Mouse (Mus musculus) forebrain, embryonic 15.5 days (tissue): ENCODE results near the gene Mbnl2. TPM values are rescaled to one million over a fixed set of nuclear protein-coding genes. Genes with fewer than 3 reads are reported as not detected.

Experiments
- ATAC-seq: fragments of 200-750 bp; cut with Nextera tagmentation; replicated peaks from 2 replicates; pipeline ENCODE4 v1.8.0; 2017; ENCODE audit warnings: mild to moderate bottlenecking, moderate TSS enrichment, moderate library complexity
- H3K27ac ChIP-seq: fragments of 300-500 bp; sonication (generic); replicated peaks from 2 replicates; pipeline ENCODE4 v1.5.1; 2015; ENCODE audit warnings: mild to moderate bottlenecking, inconsistent platforms
- H3K27me3 ChIP-seq: fragments of 300-500 bp; sonication (generic); 2 replicates; pipeline ENCODE4 v1.6.1; 2015; ENCODE audit warnings: inconsistent platforms
- H3K36me3 ChIP-seq: fragments of 300-500 bp; sonication (generic); 2 replicates; pipeline ENCODE4 v1.6.1; 2015; ENCODE audit warnings: mild to moderate bottlenecking, inconsistent platforms
- H3K4me1 ChIP-seq: fragments of 300-500 bp; sonication (generic); 2 replicates; pipeline ENCODE4 v1.6.1; 2015; ENCODE audit warnings: inconsistent platforms
- H3K4me2 ChIP-seq: fragments of 300-500 bp; sonication (generic); replicated peaks from 2 replicates; pipeline ENCODE4 v1.6.1; 2015; ENCODE audit warnings: mild to moderate bottlenecking, inconsistent platforms
- H3K4me3 ChIP-seq: fragments of 300-500 bp; sonication (generic); 2 replicates; pipeline ENCODE4 v1.5.1; 2015; ENCODE audit warnings: mild to moderate bottlenecking, inconsistent platforms
- H3K9ac ChIP-seq: fragments of 300-500 bp; sonication (generic); replicated peaks from 2 replicates; pipeline ENCODE4 v1.6.1; 2015; ENCODE audit warnings: mild to moderate bottlenecking, inconsistent platforms
- H3K9me3 ChIP-seq: fragments of 300-500 bp; sonication (generic); 2 replicates; pipeline ENCODE4 v1.6.1; 2016; ENCODE audit warnings: inconsistent platforms
- WGBS: fragments of 180-500 bp; shearing (Covaris S2); methylation state at CpG from one replicate; pipeline ENCODE4 v1.1.7; 2015; ENCODE audit warnings: mixed read lengths; 5-methylcytosine and 5-hydroxymethylcytosine counted together
- polyA plus RNA-seq: library from polyadenylated mRNA; unstranded; fragments of >200 nt; fragmentation: Nextera tagmentation; extraction: Ambion mirVana; gene quantifications from 2 replicates; pipeline ENCODE4 v1.2.1, GENCODE M21; 2015

Mbnl2 gene
- polyA plus RNA-seq, 1 experiment from 2014 or later = 22.2 TPM

DNA sequence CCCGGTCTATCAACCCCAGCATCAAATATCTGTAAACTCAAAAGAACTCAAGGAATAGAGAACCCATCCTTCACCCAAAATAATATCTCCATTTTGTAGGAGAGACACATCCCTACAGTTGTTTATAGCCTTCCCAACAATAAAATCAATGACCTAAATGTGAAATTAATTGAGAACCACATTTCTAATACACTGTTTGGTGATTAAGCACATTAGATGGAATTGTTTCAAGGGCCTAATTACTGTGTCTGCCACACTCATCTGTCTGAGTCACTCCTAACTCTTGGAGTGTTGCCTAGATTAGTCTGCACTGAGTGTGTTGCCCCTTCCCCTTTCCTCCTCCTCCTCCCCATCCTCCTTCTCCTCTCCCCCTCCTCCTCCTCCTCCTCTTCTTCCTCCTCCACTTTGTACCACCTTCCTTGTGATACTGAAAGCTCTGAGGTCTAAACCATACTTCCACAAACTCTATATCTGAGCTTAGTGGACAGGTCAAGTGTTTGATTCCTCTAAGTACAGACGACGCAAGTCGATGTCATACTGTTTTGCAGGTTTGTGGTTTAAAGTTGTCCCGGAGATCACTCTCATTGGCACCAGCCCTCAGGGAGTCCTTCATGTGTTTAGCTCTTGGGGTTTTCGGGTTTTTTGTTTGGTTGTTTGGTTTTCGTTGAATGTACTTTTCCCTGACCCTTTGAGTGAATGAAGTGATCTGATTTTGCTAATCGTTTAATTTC lies 48.8 kb downstream of the Mbnl2 start:
- H3K27me3 ChIP-seq = no peaks in the 10 kb centered on the region
- no peak overlapping the region for H3K4me3 ChIP-seq
- H3K4me1 ChIP-seq = 0 out of 2 replicates have a peak, but pooled peaks cover 3% of the 10 kb centered on the region
- H3K27ac ChIP-seq = no peak overlapping the region
- WGBS = 93% methylated on average over 8 of the region's 8 CpGs
- H3K9ac ChIP-seq = no peak overlapping the region
- no peak for ATAC-seq
- H3K4me2 ChIP-seq = no peak overlapping the region
- H3K9me3 ChIP-seq = no peaks in the 10 kb centered on the region
- H3K36me3 ChIP-seq = no peaks in the 10 kb centered on the region

DNA sequence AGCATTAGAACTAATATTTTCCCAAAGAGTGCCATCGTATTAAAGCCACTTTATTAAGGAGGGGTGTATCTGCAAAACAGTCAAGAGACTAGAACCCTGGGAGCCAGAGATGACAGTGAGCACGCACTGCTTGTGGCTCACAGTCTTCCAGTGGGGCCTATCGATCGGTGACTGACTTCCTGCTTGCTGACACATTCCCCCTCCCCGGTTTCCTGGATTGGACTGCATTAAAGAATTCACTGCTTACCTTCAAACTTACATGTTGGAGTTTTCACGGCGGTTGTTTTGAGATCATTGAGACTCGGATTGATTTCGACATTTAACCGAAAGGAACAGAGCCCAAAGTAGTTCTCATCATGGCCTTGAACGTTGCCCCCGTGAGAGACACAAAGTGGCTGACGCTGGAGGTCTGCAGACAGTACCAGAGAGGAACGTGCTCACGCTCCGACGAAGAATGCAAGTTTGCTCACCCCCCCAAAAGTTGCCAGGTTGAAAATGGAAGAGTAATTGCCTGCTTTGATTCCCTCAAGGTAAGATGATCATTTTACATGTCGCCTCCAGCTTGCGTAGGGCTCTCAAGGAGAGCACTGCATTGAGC lies 49.5 kb downstream of the Mbnl2 start:
- no peaks in the 10 kb centered on the region for H3K9me3 ChIP-seq
- ATAC-seq = no peak
- H3K27ac ChIP-seq = no peak overlapping the region
- H3K4me2 ChIP-seq = no peak overlapping the region
- no peak overlapping the region for H3K9ac ChIP-seq
- no peaks in the 10 kb centered on the region for H3K36me3 ChIP-seq
- no peak overlapping the region for H3K4me3 ChIP-seq
- no peaks in the 10 kb centered on the region for H3K27me3 ChIP-seq
- WGBS = 93% methylated on average over 19 of the region's 19 CpGs
- H3K4me1 ChIP-seq = no peaks in the 10 kb centered on the region

DNA sequence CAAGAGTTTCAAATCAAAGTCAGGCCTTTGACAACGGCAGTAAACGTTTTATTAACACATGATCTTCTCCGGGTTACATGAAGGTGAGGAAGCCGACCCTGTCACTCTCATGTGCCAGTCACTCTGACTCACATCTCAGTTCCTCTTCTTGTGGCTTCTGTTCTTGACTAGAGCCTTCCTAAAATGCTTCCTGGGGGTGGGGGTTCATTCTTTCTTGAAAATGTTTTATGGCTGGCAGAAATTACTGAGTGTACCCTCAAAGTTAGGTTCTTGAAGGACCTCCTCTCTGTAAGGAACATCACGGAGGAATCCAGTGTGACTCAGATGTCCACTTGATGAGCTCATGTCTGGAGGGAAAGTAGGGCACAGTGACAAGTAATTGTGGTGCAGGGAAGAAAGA lies 50.2 kb downstream of the Mbnl2 start:
- Histone ChIP-seq H3K4me2 (no peak overlapping the region), H3K27ac (no peak overlapping the region), H3K36me3 (no peaks in the 10 kb centered on the region), H3K27me3 (no peaks in the 10 kb centered on the region), H3K9ac (no peak overlapping the region), H3K4me3 (no peak overlapping the region), H3K9me3 (no peaks in the 10 kb centered on the region), H3K4me1 (peaks cover 5% of the 10 kb centered on the region; the same call in 1 of the 2 replicates)
- WGBS = 93% methylated on average over 5 of the region's 5 CpGs
- ATAC-seq = no peak

DNA sequence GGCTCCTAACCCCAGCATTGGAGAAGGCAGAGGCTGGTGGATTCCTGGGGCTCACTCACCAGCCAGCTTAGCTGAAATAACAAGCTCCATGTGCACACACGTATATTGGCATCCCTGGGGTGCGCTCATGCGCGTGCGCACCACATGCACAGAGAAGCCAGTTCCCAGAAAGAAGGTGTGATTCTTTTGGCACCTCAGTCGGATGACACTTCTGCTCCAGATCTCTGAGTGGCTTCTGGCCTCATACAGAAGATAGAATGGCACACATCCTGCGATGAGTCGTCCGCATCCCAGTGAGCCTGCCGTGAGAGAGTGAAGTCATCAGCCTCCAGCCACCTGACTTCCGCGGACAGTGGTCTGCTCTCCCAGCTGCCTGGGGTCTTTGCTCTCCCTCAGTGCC lies 55.0 kb downstream of the Mbnl2 start:
- no peaks in the 10 kb centered on the region for H3K9me3 ChIP-seq
- H3K27me3 ChIP-seq = no peaks in the 10 kb centered on the region
- H3K4me3 ChIP-seq = no peak overlapping the region
- peaks cover 9% of the 10 kb centered on the region; the same call in 1 of the 2 replicates for H3K4me1 ChIP-seq
- H3K9ac ChIP-seq = no peak overlapping the region
- no peaks in the 10 kb centered on the region for H3K36me3 ChIP-seq
- H3K27ac ChIP-seq = no peak overlapping the region
- 65% methylated on average over 12 of the region's 12 CpGs for WGBS
- H3K4me2 ChIP-seq = no peak overlapping the region
- ATAC-seq = peak; percentile 44; the same call in 1 of the 2 replicates

DNA sequence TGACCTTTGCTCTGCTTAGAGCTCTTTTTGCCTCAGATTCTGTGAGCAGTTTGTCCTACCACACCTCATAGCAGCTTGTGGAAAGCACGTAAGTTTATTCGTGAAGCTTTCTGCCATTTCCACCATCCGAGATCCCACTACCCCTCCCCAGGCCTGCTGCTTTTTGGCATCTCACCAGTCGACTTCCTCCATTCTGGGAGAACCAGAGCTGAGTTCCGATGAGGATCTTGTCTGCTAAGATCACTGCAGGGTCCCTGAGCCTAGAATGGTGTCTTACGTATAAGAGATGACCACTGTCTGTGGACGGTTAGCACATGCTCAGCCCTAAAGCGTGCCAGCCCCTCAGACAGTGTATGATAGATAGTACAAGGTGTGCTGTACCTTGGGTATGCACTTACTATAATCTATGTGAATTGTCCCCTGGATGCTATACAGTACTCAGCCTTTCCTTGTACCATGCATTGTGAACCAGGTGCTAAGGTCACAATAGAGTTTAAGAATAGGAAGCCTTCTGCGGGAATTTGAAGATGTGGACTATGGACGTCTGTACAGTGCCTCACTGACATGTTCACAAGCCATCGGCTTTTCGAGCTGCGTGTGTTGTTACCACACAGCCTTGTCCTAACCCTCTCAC lies 55.5 kb downstream of the Mbnl2 start:
- WGBS = 87% methylated on average over 13 of the region's 13 CpGs
- H3K4me1 ChIP-seq = peaks cover 9% of the 10 kb centered on the region; the same call in 1 of the 2 replicates

DNA sequence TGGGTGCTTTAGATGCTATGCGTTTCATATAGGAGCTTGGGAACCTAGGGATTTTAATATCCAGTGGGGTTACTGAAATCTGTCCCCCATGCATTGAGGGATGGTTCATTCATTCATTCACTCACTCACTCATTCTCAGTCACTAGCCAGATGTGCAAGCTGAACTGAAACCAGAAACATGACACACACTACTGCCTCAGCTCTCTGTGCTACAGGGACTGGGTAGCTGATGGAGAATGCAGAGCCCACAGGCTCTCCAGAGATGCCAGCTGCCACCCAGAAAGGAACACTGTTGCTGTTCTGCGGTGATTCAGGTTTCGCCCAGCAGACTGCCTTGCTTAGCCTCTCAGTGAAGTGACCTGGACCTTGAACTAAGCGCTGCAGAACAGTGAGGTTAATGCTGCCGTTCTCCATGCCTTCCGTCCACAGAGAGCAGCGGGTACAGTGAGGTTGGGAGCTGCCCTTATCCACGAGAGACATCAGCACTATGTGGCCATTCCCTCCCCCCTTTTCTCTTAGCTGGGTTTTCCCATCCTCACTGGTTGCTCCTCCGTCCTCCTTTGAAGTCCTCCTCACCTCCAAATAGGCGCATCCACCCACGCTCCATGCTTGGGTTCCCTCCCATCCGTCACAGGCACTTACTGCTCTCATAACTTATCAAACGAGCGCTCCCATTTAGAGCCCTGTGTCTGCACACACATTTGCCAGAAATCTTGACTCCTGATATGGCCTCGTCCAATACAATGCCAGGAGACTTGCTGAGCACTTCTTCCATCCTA lies 58.2 kb downstream of the Mbnl2 start:
- Histone ChIP-seq H3K27me3 (no peaks in the 10 kb centered on the region), H3K4me1 (peaks cover 24% of the 10 kb centered on the region), H3K9ac (no peak overlapping the region), H3K4me3 (no peak overlapping the region), H3K9me3 (no peaks in the 10 kb centered on the region), H3K36me3 (no peaks in the 10 kb centered on the region), H3K27ac (no peak overlapping the region), H3K4me2 (no peak overlapping the region)
- WGBS = 87% methylated on average over 15 of the region's 15 CpGs
- ATAC-seq = no peak

More for the DNA sequence above, 55.5 kb downstream of the Mbnl2 start:
- Histone ChIP-seq H3K9ac (no peak overlapping the region), H3K9me3 (no peaks in the 10 kb centered on the region), H3K36me3 (no peaks in the 10 kb centered on the region), H3K4me2 (no peak overlapping the region), H3K4me3 (no peak overlapping the region), H3K27ac (no peak overlapping the region), H3K27me3 (no peaks in the 10 kb centered on the region)
- peak; percentile 33 for ATAC-seq

DNA sequence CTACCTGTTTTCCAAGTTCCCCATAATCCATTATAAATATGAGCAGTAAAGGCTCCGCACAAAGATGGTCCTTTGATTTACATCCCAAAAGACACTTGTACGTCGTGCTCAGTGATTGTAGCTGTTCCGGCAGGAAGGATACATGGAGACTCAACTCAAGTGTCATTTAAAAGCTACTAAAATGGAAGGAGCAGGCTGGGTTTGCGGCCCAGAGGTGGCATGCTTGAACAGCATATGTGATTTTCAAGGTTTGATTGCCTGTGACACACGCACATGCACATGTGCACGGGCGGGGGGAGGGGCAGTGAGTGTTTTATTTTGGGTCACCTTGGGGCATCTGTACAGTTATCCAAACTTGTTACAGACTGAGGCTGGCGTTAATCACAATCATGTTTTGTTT lies 59.9 kb downstream of the Mbnl2 start:
- ATAC-seq = no peak
- Histone ChIP-seq H3K9me3 (no peaks in the 10 kb centered on the region), H3K9ac (no peak overlapping the region), H3K36me3 (no peaks in the 10 kb centered on the region), H3K4me1 (peaks cover 22% of the 10 kb centered on the region), H3K4me2 (no peak overlapping the region), H3K4me3 (no peak overlapping the region), H3K27me3 (no peaks in the 10 kb centered on the region), H3K27ac (no peak overlapping the region)
- 84% methylated on average over 9 of the region's 9 CpGs for WGBS

DNA sequence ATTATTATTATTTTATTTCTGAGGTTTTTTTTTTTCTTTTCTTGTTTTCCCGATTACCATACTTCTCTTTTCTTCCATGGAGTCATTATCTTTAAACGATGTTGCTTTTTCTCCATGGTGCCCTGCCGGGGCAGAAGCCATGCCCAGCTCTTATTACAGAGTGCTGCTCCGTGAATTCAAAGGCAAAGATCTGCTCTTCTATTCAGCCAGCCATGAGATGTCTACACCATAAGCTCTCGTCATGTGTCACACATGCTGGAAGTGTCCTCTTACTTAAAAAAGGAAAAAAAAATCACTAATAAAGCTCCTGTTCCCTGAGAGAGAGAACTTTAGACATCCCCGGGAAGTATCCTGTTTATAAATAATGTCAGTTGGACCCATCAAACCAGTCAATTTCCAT lies 60.4 kb downstream of the Mbnl2 start:
- no peaks in the 10 kb centered on the region for H3K9me3 ChIP-seq
- H3K27ac ChIP-seq = no peak overlapping the region
- H3K27me3 ChIP-seq = no peaks in the 10 kb centered on the region
- H3K9ac ChIP-seq = no peak overlapping the region
- no peak for ATAC-seq
- no peak overlapping the region for H3K4me2 ChIP-seq
- H3K4me3 ChIP-seq = no peak overlapping the region
- no peaks in the 10 kb centered on the region for H3K36me3 ChIP-seq
- 54% methylated on average over 6 of the region's 6 CpGs for WGBS
- H3K4me1 ChIP-seq = peaks cover 19% of the 10 kb centered on the region; the same call in 1 of the 2 replicates

DNA sequence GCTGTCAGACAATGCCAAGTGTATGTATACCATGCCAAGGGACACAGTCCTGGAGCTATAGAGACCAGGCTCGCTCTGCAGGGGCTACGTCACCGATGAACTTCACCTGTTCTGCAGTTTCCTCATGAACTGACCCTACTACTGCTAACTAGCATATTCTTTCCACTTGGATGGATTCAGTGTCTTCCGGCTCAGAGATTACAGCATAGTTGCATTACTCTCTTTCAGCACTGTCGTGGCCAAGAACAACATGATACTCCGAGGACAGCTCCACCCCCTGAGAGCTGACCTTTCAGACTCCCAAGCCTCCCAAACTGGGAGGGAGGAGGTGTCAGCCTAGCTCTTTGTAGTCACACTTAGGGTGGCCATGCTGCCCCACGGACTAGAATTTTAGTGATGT lies 60.9 kb downstream of the Mbnl2 start:
- no peak for ATAC-seq
- Histone ChIP-seq H3K4me2 (no peak overlapping the region), H3K4me3 (no peak overlapping the region), H3K27ac (no peak overlapping the region), H3K9ac (no peak overlapping the region), H3K9me3 (no peaks in the 10 kb centered on the region), H3K36me3 (no peaks in the 10 kb centered on the region), H3K4me1 (peaks cover 19% of the 10 kb centered on the region; the same call in 1 of the 2 replicates), H3K27me3 (no peaks in the 10 kb centered on the region)
- WGBS = 26% methylated on average over 7 of the region's 7 CpGs

DNA sequence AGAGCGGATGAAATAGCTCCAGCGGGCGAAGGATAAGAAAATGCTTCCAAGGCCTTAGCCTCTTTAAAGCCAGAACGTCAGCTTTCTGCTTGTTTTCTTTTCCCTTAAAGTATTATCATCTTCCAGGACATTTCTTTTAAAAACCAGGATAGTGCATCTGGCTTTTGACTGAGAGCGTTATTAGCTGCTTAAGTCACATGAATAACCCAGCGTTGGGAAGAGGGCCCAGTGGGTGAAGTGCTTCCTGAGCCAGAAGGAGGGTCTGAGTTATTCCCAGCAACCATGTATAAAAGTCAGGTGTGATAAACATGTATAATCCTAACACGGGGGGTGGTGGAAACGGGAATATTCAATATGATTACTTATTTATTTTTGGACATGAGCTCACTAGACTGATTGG lies 61.4 kb downstream of the Mbnl2 start:
- Histone ChIP-seq H3K4me3 (no peak overlapping the region), H3K36me3 (no peaks in the 10 kb centered on the region), H3K4me1 (peaks cover 19% of the 10 kb centered on the region; the same call in 1 of the 2 replicates), H3K9me3 (no peaks in the 10 kb centered on the region), H3K27me3 (no peaks in the 10 kb centered on the region), H3K9ac (no peak overlapping the region), H3K4me2 (no peak overlapping the region), H3K27ac (no peak overlapping the region)
- no peak for ATAC-seq
- WGBS = 68% methylated on average over 8 of the region's 8 CpGs

DNA sequence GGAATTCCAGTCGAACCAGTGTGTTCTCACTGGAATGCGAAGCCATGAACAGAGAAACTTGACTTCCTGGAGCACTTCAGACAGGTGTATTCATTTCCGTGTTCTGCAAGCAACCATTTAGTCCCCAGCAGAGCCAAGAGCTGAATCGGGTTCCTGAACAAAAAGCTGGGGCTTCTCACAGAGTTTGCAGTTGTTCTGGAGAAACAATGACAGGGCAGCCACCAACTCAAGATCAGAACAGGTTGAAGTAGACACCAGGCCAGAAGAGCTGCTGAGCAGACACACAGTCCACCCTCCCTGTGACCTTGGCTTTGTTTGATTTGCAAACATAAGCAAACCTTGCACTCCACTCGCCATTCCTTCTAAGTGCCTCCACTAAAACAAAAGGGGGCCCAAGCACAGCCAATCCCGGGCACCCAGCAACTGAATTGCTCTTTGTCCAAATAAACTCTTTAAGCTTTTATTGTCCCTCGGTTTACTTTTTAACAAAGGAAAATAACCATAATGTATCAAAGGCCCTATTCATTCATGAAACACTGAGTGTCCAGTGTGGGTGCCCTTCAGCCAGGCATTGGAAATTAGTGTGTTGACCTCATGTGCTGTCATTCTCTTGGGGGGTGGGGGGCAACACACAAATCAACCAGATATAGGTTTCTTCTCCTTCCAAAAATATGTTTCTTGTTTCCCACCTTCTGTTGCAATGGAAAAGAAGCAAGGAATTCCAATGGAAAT lies 62.4 kb downstream of the Mbnl2 start:
- Histone ChIP-seq H3K4me3 (no peak overlapping the region), H3K4me1 (peaks cover 19% of the 10 kb centered on the region; the same call in 1 of the 2 replicates), H3K4me2 (no peak overlapping the region), H3K9ac (no peak overlapping the region), H3K36me3 (no peaks in the 10 kb centered on the region), H3K27ac (no peak overlapping the region), H3K9me3 (no peaks in the 10 kb centered on the region), H3K27me3 (no peaks in the 10 kb centered on the region)
- ATAC-seq = no peak
- WGBS = 29% methylated on average over 7 of the region's 7 CpGs
